Mouse (Mus musculus): Measurements from ENCODE around the gene Krtcap2.
A peak's percentile ranks its signal among the peaks of the same experiment; 100 is the strongest.

Gene Krtcap2

DNA sequence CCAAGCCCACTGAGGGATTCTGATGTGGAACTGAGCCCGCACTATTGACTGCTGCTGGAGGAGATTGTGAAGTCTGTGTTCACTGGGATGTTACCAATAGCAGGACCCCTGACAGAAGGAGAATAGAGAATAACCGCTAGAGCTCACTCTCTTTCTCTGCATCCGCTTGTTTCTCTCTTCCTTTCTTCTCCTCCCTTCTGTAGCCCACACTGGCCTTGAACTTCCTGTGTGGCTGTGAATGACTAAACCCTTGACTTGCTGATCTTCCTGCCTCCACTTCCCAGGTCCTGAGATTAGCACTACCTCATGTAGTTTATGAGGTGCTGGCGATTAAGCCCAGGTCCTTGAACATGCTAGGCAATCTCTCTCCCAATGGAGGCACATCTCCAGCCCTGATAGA lies 1.7 kb downstream of the Krtcap2 start:
- no peak for DNase-seq (ENCODE audit: low spot score)

DNA sequence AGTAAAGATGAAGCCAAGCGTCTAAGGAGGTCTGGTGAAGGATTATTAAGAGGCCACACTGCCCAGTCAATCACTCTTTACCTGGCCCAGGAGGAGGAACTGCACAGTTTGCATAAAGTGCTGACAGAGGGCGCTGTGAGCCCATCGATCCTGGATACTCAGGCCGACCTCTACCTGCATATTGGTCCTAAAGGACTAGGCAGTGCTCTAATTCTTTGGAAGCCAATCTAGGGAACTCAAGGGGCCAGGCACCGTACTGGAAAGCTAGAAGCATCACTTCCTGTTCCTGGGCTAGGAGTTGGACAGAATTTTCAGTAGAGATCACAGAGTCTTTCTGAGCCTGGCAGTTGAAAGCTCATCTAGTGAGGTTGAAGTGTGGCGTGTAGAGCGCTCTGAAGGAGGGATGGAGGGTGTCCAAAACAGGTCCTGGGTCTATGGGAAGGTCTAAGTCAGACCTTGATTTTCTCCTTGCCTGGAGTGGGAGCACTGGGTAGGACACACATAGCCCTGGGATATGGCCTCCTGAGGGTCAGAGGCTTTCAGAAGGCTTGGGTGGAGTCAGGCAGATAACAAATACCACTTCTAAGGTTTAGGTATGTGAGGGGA lies 4.8 kb downstream of the Krtcap2 start:
- DNase-seq (ENCODE audit: low spot score): peak; percentile 88

GRCm38 (mm10) chr3:89251365-89251895 lies 5.7 kb downstream of the Krtcap2 start:
- peak; percentile 87 for DNase-seq (ENCODE audit: low spot score)

GRCm38 (mm10) chr3:89254994-89255393 lies 9.2 kb downstream of the Krtcap2 start:
- DNase-seq (ENCODE audit: low spot score): no peak

DNA sequence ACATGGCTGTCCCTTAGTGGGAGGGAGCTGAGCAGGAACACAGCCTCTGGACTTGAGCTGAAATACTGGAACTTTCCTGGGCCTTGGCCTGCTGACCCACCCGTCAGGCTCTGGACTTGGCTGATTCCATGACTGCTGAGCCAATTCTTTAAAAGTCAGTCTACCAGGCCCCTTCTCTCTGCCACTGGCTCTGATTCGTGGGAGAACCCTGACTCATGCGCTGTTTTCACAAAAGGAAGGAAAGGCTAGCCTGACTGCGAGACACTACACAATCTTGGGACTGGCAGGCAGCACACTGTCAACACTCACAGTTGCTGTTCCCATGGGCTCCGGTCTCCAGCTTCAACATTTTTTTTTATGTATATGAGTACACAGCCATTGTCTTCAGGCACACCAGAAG lies 10.4 kb downstream of the Krtcap2 start:
- DNase-seq (ENCODE audit: low spot score): no peak

- DNase-seq (ENCODE audit: low spot score): no peak
Observed at GRCm38 (mm10) chr3:89259076-89259475, 13.3 kb downstream of the Krtcap2 start, which contains the start of gene Dpm3. Dpm3 (plus strand) TSS chr3:89259358.

- no peak for DNase-seq (ENCODE audit: low spot score)
Observed at GRCm38 (mm10) chr3:89260211-89260610, 14.4 kb downstream of the Krtcap2 start.

DNA sequence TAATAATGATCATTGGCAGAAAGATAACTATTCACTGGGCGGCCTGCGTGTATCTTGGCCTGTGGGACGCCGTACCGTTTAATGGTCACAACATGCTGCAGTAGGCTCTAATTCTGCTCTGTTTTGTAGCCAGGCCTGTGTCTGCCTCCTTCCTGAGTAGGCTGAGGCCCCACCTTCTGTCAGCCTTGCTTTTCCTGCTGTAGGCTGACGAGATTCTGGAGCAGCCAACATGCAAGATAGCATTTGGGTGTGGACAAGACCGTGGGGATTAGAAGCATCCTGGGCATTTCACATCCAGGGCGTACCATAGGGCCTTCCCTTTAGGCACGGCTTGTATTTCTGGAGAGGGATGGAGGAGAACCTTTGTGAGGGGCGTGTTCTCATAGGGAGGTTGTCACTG lies 16.7 kb downstream of the Krtcap2 start:
- DNase-seq (ENCODE audit: low spot score): no peak

GRCm38 (mm10) chr3:89266439-89266893 lies 20.7 kb downstream of the Krtcap2 start:
- peak; percentile 89 for DNase-seq (ENCODE audit: low spot score)

DNA sequence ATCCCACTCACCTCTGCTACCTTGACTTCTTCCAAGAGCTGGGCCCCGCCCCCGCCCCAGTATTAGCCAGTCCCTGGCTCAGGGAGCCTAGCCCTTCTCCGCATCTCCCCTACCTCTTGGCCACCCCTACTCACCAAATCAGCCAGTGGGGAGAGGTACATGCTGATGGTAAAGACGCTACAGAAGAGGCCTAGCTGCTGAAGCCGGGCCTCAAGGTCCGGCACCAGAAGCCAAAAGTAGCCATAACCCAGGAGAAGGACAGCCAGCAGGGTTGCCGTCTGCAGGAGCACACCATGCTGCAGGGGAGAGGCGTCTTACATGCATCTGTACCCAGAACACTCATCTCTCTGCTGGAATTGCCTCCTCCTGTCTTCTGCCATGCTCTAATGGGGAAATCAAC lies 23.1 kb downstream of the Krtcap2 start:
- DNase-seq (ENCODE audit: low spot score): no peak

- peak; percentile 86 for DNase-seq (ENCODE audit: low spot score)
Observed at GRCm38 (mm10) chr3:89270051-89270755, 24.4 kb downstream of the Krtcap2 start, which contains the start of gene Slc50a1. Slc50a1 (minus strand) TSS chr3:89270570.

GRCm38 (mm10) chr3:89270891-89271290 lies 25.1 kb downstream of the Krtcap2 start:
- DNase-seq (ENCODE audit: low spot score): no peak

- DNase-seq (ENCODE audit: low spot score): no peak
Observed at GRCm38 (mm10) chr3:89271760-89272159, 26.0 kb downstream of the Krtcap2 start.

DNA sequence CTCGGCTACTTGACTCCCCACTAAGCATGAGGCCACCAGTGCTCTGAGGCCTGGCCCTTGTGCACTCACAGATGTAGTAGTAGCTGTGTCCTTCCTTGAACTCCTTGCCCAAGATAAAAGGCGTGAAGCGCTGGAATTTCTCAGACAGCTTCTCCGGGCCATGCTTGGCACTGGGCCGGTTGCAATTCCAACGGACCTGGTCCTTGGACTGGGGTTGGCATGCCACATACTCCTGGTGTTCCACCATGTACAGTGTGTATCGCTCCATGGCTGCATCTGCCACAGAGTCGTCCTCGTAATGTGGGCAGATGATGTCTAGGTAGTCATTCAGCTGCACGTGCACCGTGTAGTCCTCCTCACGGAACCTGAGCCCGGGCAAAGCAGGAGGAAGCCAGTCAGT lies 30.3 kb downstream of the Krtcap2 start:
- no peak for DNase-seq (ENCODE audit: low spot score)

GRCm38 (mm10) chr3:89277281-89278021 lies 31.7 kb downstream of the Krtcap2 start:
- DNase-seq (ENCODE audit: low spot score): peak; percentile 64

DNA sequence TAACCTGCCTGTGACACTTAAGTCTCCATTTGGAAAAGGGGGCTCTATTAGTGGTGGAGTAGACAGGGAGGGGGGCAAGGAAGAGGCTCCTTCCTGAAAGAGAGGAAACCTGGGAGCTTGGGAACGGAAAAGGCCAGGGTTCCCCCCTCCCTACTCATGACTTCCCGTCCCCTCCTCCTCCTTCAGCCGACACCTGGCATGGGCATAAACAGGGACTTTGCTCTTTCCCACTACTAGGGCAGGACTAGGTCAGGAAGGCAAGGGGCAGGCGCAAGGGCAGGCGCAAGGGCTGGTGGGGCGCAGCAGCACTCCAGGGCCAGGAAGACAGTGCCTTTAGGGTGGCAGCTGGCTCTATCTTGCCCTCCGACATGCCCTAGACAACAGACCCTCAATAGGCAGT lies 32.3 kb downstream of the Krtcap2 start:
- DNase-seq (ENCODE audit: low spot score): peak; percentile 88

- DNase-seq (ENCODE audit: low spot score): no peak
Observed at GRCm38 (mm10) chr3:89278643-89279042, 32.9 kb downstream of the Krtcap2 start.

GRCm38 (mm10) chr3:89279153-89279890 lies 33.6 kb downstream of the Krtcap2 start:
- DNase-seq (ENCODE audit: low spot score): peak; percentile 92

DNA sequence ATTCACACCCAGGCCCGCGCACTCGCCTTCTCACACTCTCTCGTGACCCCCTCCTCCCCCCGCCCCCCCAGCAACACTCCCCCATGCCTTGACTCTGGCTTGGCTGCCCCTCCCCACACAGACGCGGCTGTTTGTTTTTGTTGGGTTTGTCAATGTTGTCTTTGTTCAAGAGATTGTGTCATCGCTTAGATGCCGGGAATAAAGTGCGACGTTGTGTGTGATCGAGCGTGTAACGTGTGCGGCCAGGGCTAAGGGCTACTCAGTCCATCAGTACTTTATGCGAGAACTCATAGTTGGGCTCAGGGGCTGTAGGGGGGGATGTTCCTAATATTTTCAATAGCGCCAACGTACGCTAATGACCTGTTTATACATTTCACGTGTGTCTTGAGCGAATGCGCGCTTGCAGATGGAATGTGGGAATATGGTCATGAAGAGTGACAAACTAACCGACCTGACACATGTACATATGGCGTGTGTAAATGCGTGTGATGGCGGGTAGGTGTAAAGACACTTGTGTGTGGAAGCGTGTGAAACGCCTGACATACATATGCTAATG lies 34.4 kb downstream of the Krtcap2 start:
- peak; percentile 62 for DNase-seq (ENCODE audit: low spot score)

DNA sequence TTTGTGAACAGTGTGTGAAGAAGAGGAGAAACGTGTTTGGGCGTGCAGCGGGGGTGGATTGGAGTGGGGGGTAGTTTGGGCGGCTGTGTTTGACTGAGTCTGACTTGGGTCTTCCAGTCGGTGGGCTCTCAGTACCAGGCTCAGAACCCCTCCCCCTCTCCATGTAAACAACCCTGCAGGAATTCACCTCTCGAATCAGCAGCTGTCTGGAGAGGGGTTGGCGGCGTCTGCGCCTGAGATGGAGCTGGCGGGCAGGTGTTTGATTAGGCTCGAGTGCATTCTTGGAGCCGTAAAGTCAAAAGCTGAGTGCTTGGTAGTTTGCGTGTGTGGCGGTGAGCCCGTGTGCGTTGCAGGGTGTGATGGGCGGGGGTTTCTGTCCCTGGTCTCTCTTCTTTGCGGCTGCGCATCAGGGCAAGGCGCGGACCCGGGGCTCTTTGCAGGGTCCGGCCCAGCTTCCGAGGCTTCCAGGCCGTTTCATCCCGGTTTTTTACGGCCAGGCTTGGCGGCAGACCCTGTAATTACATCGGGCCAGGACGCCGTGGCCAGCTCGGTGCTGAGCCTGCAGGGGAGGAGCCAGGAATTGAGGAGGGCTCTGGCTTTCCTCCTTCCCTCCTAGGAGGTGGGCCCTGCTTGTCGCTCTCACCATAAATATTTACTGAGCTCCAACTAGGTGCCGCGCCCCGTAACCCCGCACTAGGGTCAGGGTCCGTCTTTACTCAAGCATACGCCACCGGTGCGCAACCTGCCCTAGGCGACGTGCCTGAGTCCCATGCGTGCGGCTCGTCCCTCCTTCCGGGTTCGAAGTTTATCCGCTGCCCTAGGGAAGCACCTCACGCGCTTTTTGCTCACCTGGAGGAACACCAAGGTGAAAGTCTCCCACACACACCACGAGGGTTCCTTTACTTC lies 35.1 kb downstream of the Krtcap2 start, which contains the start of gene Efna1:
Gene Efna1 (minus strand): TSS at position 537 of the 906 bp plus-strand sequence.
- peak; percentile 82 for DNase-seq (ENCODE audit: low spot score)

Measured in lung, postnatal 25 days (tissue).